Mouse (Mus musculus): ENCODE data around the gene Slc22a3. TPM values are rescaled to one million over a fixed set of nuclear protein-coding genes. Genes with fewer than 3 reads are reported as not detected.

Slc22a3 gene
- total RNA-seq, 2 experiments from 2014 or later = 7.1 to 7.8 TPM

- intact Hi-C loops (cut with DNase I) = loop anchor here (10.0 kb wide), 1 partner anchor 122 kb away; no protein-coding TSS in a partner anchor
These were observed 94.6 kb downstream of the Slc22a3 start for GRCm38 (mm10) chr17:12412891-12413237.

GRCm38 (mm10) chr17:12412181-12412890, 95.2 kb downstream of the Slc22a3 start:
- intact Hi-C loops (cut with DNase I) = loop anchor here (10.0 kb wide), 1 partner anchor 122 kb away; no protein-coding TSS in a partner anchor
- DNase-seq = no peak

More at GRCm38 (mm10) chr17:12412891-12413237, 94.6 kb downstream of the Slc22a3 start:
- DNase-seq = no peak

- intact Hi-C loops (cut with DNase I) = no loop called here
- DNase-seq = no peak
These were observed 98.1 kb downstream of the Slc22a3 start for GRCm38 (mm10) chr17:12409346-12409944.

GRCm38 (mm10) chr17:12403420-12403819, 104.1 kb downstream of the Slc22a3 start:
- no peak for DNase-seq
- intact Hi-C loops (cut with DNase I) = no loop called here

- intact Hi-C loops (cut with DNase I) = no loop called here
- no peak for DNase-seq
These were observed 111.3 kb downstream of the Slc22a3 start for GRCm38 (mm10) chr17:12396163-12396677.

- intact Hi-C loops (cut with DNase I) = no loop called here
- DNase-seq = no peak
These were observed 119.3 kb downstream of the Slc22a3 start for GRCm38 (mm10) chr17:12388239-12388638.

- intact Hi-C loops (cut with DNase I) = no loop called here
- DNase-seq = no peak
These were observed 119.7 kb downstream of the Slc22a3 start for GRCm38 (mm10) chr17:12387781-12388180.

- intact Hi-C loops (cut with DNase I) = no loop called here
- DNase-seq = no peak
These were observed 122.3 kb downstream of the Slc22a3 start for GRCm38 (mm10) chr17:12385049-12385794.

- no peak for DNase-seq
- intact Hi-C loops (cut with DNase I) = no loop called here
These were observed 125.0 kb downstream of the Slc22a3 start for GRCm38 (mm10) chr17:12382531-12382930.

- DNase-seq = no peak
- intact Hi-C loops (cut with DNase I) = no loop called here
These were observed 125.9 kb downstream of the Slc22a3 start for GRCm38 (mm10) chr17:12381579-12381978.

GRCm38 (mm10) chr17:12380287-12380686, 127.2 kb downstream of the Slc22a3 start:
- no peak for DNase-seq
- intact Hi-C loops (cut with DNase I) = no loop called here

GRCm38 (mm10) chr17:12377981-12378705, 129.4 kb downstream of the Slc22a3 start, which contains the start of gene Plg:
Gene Plg, plus strand, starts transcription at chr17:12378608.
- no peak for DNase-seq
- intact Hi-C loops (cut with DNase I) = no loop called here

GRCm38 (mm10) chr17:12373601-12374144, 133.8 kb downstream of the Slc22a3 start:
- DNase-seq = no peak
- intact Hi-C loops (cut with DNase I) = no loop called here

GRCm38 (mm10) chr17:12372021-12372420, 135.5 kb downstream of the Slc22a3 start:
- intact Hi-C loops (cut with DNase I) = no loop called here
- DNase-seq = peak; percentile 82

- DNase-seq = peak; percentile 15
These were observed 136.1 kb downstream of the Slc22a3 start for GRCm38 (mm10) chr17:12371310-12371925.

GRCm38 (mm10) chr17:12370289-12370688, 137.2 kb downstream of the Slc22a3 start:
- intact Hi-C loops (cut with DNase I) = no loop called here

More at GRCm38 (mm10) chr17:12371310-12371925, 136.1 kb downstream of the Slc22a3 start:
- intact Hi-C loops (cut with DNase I) = no loop called here

GRCm38 (mm10) chr17:12369393-12369792, 138.1 kb downstream of the Slc22a3 start:
- intact Hi-C loops (cut with DNase I) = loop anchor here (5.0 to 10.0 kb wide), 3 partner anchors 105 to 332 kb away; no protein-coding TSS in a partner anchor
- no peak for DNase-seq

More at GRCm38 (mm10) chr17:12370289-12370688, 137.2 kb downstream of the Slc22a3 start:
- DNase-seq = no peak

Data from left cerebral cortex, postnatal 4 days (tissue).